9 mouse cellular contexts compared by ENCODE assay signal in the genomic region with DNA sequence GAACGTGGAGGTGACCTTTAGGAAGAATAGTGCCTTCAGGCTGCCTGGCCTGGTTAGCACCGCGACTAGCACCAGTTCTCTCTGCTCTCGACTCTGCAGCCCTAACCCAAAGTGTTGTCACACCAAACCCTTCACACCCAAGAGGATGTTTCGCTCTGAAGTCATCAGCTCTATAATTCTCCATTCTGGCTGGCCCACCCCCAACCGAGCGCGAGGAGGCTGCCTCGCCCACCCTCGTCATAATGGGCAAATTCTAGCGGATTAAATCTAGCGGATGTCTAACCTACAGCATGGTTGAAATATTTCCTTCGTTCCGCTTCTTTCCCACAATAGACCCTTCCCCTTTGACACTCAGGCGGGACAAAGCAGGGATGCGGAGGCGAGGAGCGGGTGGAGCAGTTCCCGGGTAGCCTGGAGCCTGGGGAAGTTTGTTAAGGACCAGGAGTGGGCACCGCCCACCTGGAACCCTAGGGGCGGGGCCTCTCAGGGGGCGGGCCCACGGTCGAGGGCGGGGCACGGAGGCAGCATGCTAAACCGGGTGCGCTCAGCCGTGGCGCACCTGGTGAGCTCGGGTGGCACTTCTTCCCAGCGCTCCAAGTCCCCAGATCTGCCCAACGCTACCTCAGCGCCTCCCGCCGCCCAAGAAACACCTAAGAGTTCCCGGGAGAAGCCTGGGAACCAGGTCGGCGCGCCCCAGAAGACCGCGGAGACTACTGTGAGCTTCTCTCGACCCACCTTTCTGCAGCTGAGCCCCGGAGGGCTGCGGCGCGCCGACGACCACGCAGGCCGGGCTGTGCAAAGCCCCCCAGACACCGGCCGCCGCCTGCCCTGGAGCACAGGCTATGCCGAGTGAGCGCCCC. TPM values are rescaled to one million over a fixed set of nuclear protein-coding genes. Genes with fewer than 3 reads are reported as not detected.
A peak's percentile ranks its signal among the peaks of the same experiment; 100 is the strongest.
DNase-seq lines count a peak whose midpoint lies in the region; ATAC-seq and TF ChIP-seq lines count a peak whose summit lies in the region.
"Had no signal": no experiment of that assay in that cellular context is flagged by ENCODE, and none has a peak within 500 bp of the region (broad histone marks: within the 10 kb centered on the region; RNA-seq: fewer than 3 reads in every experiment).

Gene Ppm1j, plus strand, starts transcription at position 496 of the 860 bp plus-strand sequence.

- TF ChIP-seq EP300 in stomach, postnatal 0 days (optimal IDR thresholded peaks at IDR 0.05) = no peak

- peaks cover 21% of the 10 kb centered on the region for H3K4me1 ChIP-seq in forebrain, embryonic 16.5 days (replicated peaks; ENCODE audit: control insufficient read depth, insufficient read depth, low read length)
- peaks cover 6% of the 10 kb centered on the region for H3K4me1 ChIP-seq in hindbrain, embryonic 11.5 days (replicated peaks; ENCODE audit: control insufficient read depth, insufficient read depth, low read length)
- peaks cover 24% of the 10 kb centered on the region for H3K4me1 ChIP-seq in limb, embryonic 14.5 days (ENCODE audit: control insufficient read depth, insufficient read depth, low read length)
- H3K4me1 ChIP-seq in midbrain, embryonic 13.5 days (replicated peaks) = peaks cover 20% of the 10 kb centered on the region
- peaks cover 4% of the 10 kb centered on the region; the same call in 1 of the 2 replicates for H3K4me1 ChIP-seq in stomach, postnatal 0 days (replicated peaks; ENCODE audit: control insufficient read depth, insufficient read depth)

- no peak for TF ChIP-seq POLR2A in limb, embryonic 14.5 days (IDR thresholded peaks at IDR 0.05; ENCODE audit: borderline replicate concordance, extremely low read depth, insufficient read depth, insufficient read length)

- under 1% methylated on average over 55 of the region's 56 CpGs for WGBS in forebrain, embryonic 16.5 days
- under 1% methylated on average over 56 of the region's 56 CpGs for WGBS in hindbrain, embryonic 11.5 days
- WGBS in limb, embryonic 14.5 days = 2% methylated on average over 56 of the region's 56 CpGs
- 1% methylated on average over 56 of the region's 56 CpGs for WGBS in midbrain, embryonic 13.5 days
- WGBS in stomach, postnatal 0 days = 2% methylated on average over 56 of the region's 56 CpGs

- H3K27ac ChIP-seq in forebrain, embryonic 16.5 days (ENCODE audit: low read length) = no peak within 1 kb of the TSS
- no peak within 1 kb of the TSS for H3K27ac ChIP-seq in hindbrain, embryonic 11.5 days (ENCODE audit: low read depth, low read length)
- no peak within 1 kb of the TSS for H3K27ac ChIP-seq in limb, embryonic 14.5 days (replicated peaks; ENCODE audit: low read depth, low read length)
- H3K27ac ChIP-seq in midbrain, embryonic 13.5 days = no peak within 1 kb of the TSS
- H3K27ac ChIP-seq in stomach, postnatal 0 days (replicated peaks) = no peak within 1 kb of the TSS

- TF ChIP-seq CTCF in stomach, postnatal 0 days (IDR thresholded peaks at IDR 0.05; ENCODE audit: low read depth) = no peak

- peak within 1 kb of the TSS; percentile 48 for H3K4me3 ChIP-seq in forebrain, embryonic 16.5 days (replicated peaks; ENCODE audit: low read length)
- peak within 1 kb of the TSS; percentile 40 for H3K4me3 ChIP-seq in hindbrain, embryonic 11.5 days (ENCODE audit: low read depth, low read length)
- H3K4me3 ChIP-seq in limb, embryonic 14.5 days (replicated peaks; ENCODE audit: low read length) = peak within 1 kb of the TSS; percentile 47
- H3K4me3 ChIP-seq in midbrain, embryonic 13.5 days (replicated peaks) = peak within 1 kb of the TSS; percentile 46
- peak within 1 kb of the TSS; percentile 52 for H3K4me3 ChIP-seq in stomach, postnatal 0 days (ENCODE audit: low read depth, low read length)

- H3K9me3 ChIP-seq in forebrain, embryonic 16.5 days (ENCODE audit: control insufficient read depth, low read length) = no peaks in the 10 kb centered on the region
- H3K9me3 ChIP-seq in hindbrain, embryonic 11.5 days (ENCODE audit: control insufficient read depth, low read length) = no peaks in the 10 kb centered on the region
- H3K9me3 ChIP-seq in limb, embryonic 14.5 days (ENCODE audit: control insufficient read depth, low read length) = no peaks in the 10 kb centered on the region
- H3K9me3 ChIP-seq in midbrain, embryonic 13.5 days = no peaks in the 10 kb centered on the region
- H3K9me3 ChIP-seq in stomach, postnatal 0 days (ENCODE audit: control insufficient read depth, low read length) = no peaks in the 10 kb centered on the region

- peak; percentile 62 for ATAC-seq in forebrain, embryonic 16.5 days
- ATAC-seq in hindbrain, embryonic 11.5 days (ENCODE audit: low FRiP score) = peak; percentile 56
- ATAC-seq in limb, embryonic 14.5 days (ENCODE audit: low FRiP score, low read depth) = peak; percentile 68
- ATAC-seq in midbrain, embryonic 13.5 days = peak; percentile 35
- peak; percentile 79 for ATAC-seq in stomach, postnatal 0 days (ENCODE audit: low FRiP score, low TSS enrichment)

- H3K9ac ChIP-seq in forebrain, embryonic 16.5 days (replicated peaks; ENCODE audit: low read depth, low read length) = peak within 1 kb of the TSS; percentile 44
- H3K9ac ChIP-seq in hindbrain, embryonic 11.5 days (ENCODE audit: low read depth, low read length) = peak within 1 kb of the TSS; percentile 29; the same call in 1 of the 2 replicates
- H3K9ac ChIP-seq in limb, embryonic 14.5 days (ENCODE audit: low read depth, low read length, severe bottlenecking) = peak within 1 kb of the TSS; percentile 21
- peak within 1 kb of the TSS; percentile 61 for H3K9ac ChIP-seq in midbrain, embryonic 13.5 days (replicated peaks)
- peak within 1 kb of the TSS; percentile 65 for H3K9ac ChIP-seq in stomach, postnatal 0 days (ENCODE audit: low read length)

- DNase-seq in adrenal gland, adult (ENCODE audit: inconsistent age in 2 of 2, low spot score in 1 of 2) = peak; percentile 73 to 90
- no peak for DNase-seq in adrenal gland, postnatal 4 days (ENCODE audit: low spot score in 2 of 2)
- peak; percentile 79 for DNase-seq in adrenal gland, adult 2 months
- DNase-seq in hindbrain, embryonic 11.5 days (ENCODE audit: low spot score) = peak; percentile 72
- peak; percentile 51 for DNase-seq in limb, embryonic 14.5 days (ENCODE audit: low spot score)
- peak; percentile 91 for DNase-seq in stomach, postnatal 0 days (ENCODE audit: low spot score)

- H3K27me3 ChIP-seq in forebrain, embryonic 16.5 days (replicated peaks; ENCODE audit: control insufficient read depth, insufficient read depth, low read length) = peaks cover 73% of the 10 kb centered on the region
- H3K27me3 ChIP-seq in hindbrain, embryonic 11.5 days (ENCODE audit: control insufficient read depth, insufficient read depth, low read length) = peaks cover 84% of the 10 kb centered on the region
- peaks cover 77% of the 10 kb centered on the region for H3K27me3 ChIP-seq in limb, embryonic 14.5 days (ENCODE audit: control insufficient read depth, insufficient read depth, low read length)
- peaks cover 100% of the 10 kb centered on the region for H3K27me3 ChIP-seq in midbrain, embryonic 13.5 days
- no peaks in the 10 kb centered on the region for H3K27me3 ChIP-seq in stomach, postnatal 0 days (ENCODE audit: control insufficient read depth, insufficient read depth, low read length)

- no peaks in the 10 kb centered on the region for H3K36me3 ChIP-seq in forebrain, embryonic 16.5 days (ENCODE audit: control insufficient read depth, insufficient read depth)
- H3K36me3 ChIP-seq in hindbrain, embryonic 11.5 days (ENCODE audit: control insufficient read depth, insufficient read depth, low read length) = no peaks in the 10 kb centered on the region
- no peaks in the 10 kb centered on the region for H3K36me3 ChIP-seq in limb, embryonic 14.5 days (ENCODE audit: control insufficient read depth, insufficient read depth, low read length)
- H3K36me3 ChIP-seq in midbrain, embryonic 13.5 days = no peaks in the 10 kb centered on the region
- no peaks in the 10 kb centered on the region for H3K36me3 ChIP-seq in stomach, postnatal 0 days (ENCODE audit: control insufficient read depth, insufficient read depth, low read length)

- peak within 1 kb of the TSS; percentile 89 for H3K4me2 ChIP-seq in forebrain, embryonic 16.5 days (ENCODE audit: low read length)
- H3K4me2 ChIP-seq in hindbrain, embryonic 11.5 days (replicated peaks; ENCODE audit: low read depth, low read length) = peak within 1 kb of the TSS; percentile 87
- peak within 1 kb of the TSS; percentile 74 for H3K4me2 ChIP-seq in limb, embryonic 14.5 days (replicated peaks; ENCODE audit: low read depth, low read length, severe bottlenecking)
- peak within 1 kb of the TSS; percentile 77 for H3K4me2 ChIP-seq in midbrain, embryonic 13.5 days (replicated peaks)
- H3K4me2 ChIP-seq in stomach, postnatal 0 days (replicated peaks; ENCODE audit: low read depth) = peak within 1 kb of the TSS; percentile 98

RNA-seq across cellular contexts. Expression of gene Ppm1j, which starts in this region (rescaled TPM):
- total RNA-seq in adrenal gland, postnatal 4 days (2021) = 1 to 10 TPM; 8.8 to 9.2 TPM
- total RNA-seq in adrenal gland, adult 2 months (2021) = 10 to 100 TPM in 1 of 2 experiments, 1 to 10 TPM in 1; 5.0 to 13.1 TPM
- 11.6 and 12.2 TPM in 2 replicates for polyA plus RNA-seq in adrenal gland, adult 2 months (2012; rRNA removed)
- polyA plus RNA-seq in forebrain, embryonic 16.5 days (2015; fragmentation: Nextera tagmentation; extraction: Ambion mirVana) = 1.8 and 2.3 TPM in 2 replicates
- polyA plus RNA-seq in hindbrain, embryonic 11.5 days (2014; fragmentation: Nextera tagmentation; extraction: Ambion mirVana) = 0.48 and 1.3 TPM in 2 replicates
- 6.5 and 6.6 TPM in 2 replicates for polyA plus RNA-seq in limb, embryonic 14.5 days (2012; rRNA removed)
- 4.1 and 4.4 TPM in 2 replicates for polyA plus RNA-seq in limb, embryonic 14.5 days (2014; fragmentation: Nextera tagmentation; extraction: Ambion mirVana)
- polyA plus RNA-seq in midbrain, embryonic 13.5 days (2015; fragmentation: Nextera tagmentation; extraction: Ambion mirVana) = 0.30 and 0.77 TPM in 2 replicates
- polyA plus RNA-seq in stomach, postnatal 0 days (2015; fragmentation: Nextera tagmentation; extraction: Ambion mirVana) = 2.4 and 2.8 TPM in 2 replicates
- total RNA-seq: neutrophil, adult 5-6 weeks had no signal

Comparison
In these comparisons a context has a peak if more than half of its experiments do, and no peak if none do; other contexts are left out.
1. DNase-seq: peak in adrenal gland, adult (2 of 2), adrenal gland, adult 2 months (single experiment), hindbrain, embryonic 11.5 days (single experiment), limb, embryonic 14.5 days (single experiment) and stomach, postnatal 0 days (single experiment); none in adrenal gland, postnatal 4 days (0 of 2).
2. Peak in ATAC-seq, H3K4me3 ChIP-seq, H3K9ac ChIP-seq and H3K4me2 ChIP-seq in midbrain, embryonic 13.5 days; RNA of the gene not detected or under 1 TPM.
3. Peak in every context shown above with its lines, with median percentiles within 50 percentile points of each other: ATAC-seq, H3K4me2 ChIP-seq, H3K4me3 ChIP-seq and H3K9ac ChIP-seq.